Mouse (Mus musculus) gonadal fat pad, adult 2 months (tissue): ENCODE measurements around the gene Astn1. TPM values are rescaled to one million over a fixed set of nuclear protein-coding genes. Genes with fewer than 3 reads are reported as not detected.

ENCODE experiments used
- DNase-seq: peaks from one replicate; pipeline ENCODE4 v3.0.0-alpha.2; 2012; ENCODE audit warnings: low read depth
- polyA plus RNA-seq: library from polyadenylated mRNA; depleted of rRNA; stranded (reverse); fragments of >200 nt; gene quantifications from 2 replicates; pipeline ENCODE4 v1.2.3, GENCODE M21; 2012

The Astn1 gene
- polyA plus RNA-seq, 1 experiment, result 0.04 TPM

DNA sequence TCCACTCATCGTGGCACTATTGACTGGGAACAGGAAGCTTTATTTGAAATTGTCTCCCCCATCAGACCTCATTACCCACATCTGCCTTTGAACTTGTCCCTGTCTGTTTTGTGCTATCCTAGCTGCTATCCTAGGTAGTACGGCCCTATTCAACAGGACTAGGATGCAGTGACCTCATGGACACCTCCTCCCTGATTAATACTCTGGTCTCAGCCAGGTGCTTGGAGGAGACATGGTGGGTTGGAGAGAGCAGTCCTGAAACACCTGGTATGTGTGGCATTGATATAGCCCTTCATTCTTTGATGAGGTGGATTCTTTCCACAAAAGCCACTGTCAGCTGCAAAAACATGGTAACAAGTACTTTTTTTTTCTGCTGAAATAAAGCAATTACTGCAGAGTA, 52.1 kb downstream of the Astn1 start:
- DNase-seq, result no peak

DNA sequence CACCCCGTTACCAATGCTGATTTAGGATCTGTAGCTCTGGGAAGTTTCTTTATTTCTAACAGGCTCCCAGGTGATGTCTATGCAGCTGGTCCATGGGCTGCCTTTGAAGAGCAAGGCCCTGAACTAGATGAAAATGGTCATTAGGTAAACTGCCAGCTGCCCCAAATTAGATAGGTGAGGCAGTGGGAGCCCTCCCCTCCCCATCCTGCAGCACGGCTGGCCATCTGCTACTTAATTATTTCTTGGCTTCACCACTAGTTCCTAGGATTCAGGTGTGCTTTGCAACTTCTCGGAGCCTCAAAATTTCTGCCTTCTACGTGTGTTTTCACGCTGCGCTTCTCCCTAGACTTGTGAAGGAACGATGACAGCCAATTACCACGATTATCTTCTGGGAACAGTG, 59.4 kb downstream of the Astn1 start:
- no peak for DNase-seq

DNA sequence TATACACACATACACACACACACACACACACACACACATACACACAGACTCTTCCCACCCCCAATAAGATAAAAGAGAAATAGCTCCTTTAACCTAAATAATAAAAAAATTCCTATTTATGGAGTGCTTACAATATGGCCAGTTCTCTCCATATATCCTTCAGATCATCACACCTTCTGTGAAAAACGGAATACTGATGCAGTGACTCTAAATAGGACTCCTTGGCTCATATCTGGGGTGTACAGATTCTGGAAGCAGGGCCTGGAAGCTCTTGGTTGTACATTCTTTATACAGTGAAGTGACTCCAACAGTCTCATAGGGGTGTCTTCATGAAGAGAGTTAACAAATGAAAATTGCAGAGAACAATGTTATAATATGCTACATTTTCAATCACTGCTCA, 60.7 kb downstream of the Astn1 start:
- no peak for DNase-seq

DNA sequence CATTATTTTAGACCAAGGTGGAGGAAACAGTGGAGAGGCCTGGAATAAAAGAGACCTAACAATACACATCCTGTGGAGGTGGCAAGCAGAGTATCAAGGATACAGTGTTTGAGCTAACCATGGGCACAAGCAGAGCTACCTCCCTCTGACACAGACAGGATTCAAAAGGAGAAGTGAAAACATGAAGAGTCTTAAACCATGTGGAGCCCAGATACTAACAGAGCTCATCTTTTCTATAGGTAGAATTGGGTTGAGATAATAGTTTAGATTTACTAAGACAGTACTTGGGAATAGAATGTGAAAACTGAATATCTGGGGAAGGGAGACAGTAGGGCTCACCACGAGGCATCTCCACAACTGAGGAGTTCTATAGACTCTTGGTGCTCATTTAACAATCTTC, 84.0 kb downstream of the Astn1 start:
- DNase-seq, result no peak

DNA sequence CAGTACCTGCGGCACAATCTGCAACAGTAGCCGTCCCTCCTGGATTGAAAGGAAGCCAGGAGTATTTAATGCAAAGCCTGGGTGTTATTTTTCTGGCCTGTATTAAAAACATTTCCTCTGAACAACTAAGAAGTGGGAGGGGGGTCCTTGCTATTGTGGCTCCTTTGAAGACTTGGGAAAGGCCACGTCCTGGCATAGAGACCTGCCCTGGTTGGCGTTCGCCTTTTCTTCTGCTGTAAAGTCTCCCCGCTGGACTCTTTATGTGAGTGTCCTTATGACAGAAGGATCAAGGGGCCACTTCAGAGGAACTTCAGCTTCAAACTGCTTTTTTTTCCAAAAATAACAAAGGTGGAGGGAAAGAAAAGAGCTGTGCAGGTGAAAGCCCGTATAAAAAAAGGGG, 85.9 kb downstream of the Astn1 start:
- DNase-seq, result no peak

DNA sequence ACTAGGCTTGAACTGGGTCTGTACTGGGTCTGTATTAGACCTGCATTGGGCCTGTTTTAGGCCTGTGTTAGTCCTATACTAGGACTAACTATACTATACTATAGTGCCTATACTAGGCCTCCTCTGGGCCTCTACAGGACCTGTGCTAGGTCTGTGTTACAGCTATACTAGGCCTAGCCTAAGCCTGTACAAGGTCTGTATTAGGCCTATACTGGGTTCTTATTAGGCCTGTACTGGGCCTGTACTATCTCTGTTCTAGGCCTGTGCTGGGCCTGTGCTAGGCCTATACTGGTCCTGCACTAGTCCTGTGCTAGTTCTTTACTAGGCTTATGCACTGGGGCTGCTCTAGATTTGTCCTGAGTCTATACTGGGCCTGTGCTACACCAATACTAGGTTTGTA, 90.6 kb downstream of the Astn1 start:
- DNase-seq, result no peak

DNA sequence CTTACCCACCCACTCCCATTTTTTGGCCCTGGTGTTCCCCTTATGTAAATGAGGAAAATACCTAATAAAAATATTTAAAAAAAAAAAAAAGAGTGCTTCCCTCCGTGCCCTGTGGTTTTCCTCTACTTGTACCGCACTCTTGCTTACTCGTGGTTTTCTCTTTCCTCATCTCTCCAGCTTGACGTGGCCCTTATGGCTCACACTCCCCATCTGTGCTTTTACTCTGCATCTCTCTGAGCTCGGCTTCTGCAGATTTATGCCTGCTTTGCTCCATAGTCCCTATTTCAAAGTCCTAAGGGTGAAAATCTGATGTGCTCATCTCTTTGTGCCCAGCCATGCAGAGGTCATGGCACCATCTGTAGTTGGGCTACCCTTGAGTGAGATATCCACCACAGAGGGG, 91.5 kb downstream of the Astn1 start:
- no peak for DNase-seq

DNA sequence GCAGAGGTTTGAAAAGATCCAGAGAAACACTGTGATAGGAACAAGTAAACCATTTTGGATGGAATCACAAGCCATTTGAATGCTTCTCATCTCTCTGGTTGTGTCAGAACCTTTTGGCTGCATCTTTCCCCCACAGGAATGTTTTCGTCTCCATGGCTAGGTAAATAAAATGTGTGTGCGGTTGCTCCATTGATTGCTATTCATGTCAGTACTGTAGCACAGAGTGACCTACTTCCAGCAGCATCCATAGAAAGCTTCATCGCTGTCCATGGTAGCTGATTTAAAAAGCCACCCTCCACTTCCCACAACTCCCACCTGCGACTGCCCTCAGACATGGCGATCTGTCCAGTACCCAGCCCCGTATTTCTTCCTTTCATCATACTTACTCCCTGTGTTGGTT, 101.9 kb downstream of the Astn1 start:
- no peak for DNase-seq

DNA sequence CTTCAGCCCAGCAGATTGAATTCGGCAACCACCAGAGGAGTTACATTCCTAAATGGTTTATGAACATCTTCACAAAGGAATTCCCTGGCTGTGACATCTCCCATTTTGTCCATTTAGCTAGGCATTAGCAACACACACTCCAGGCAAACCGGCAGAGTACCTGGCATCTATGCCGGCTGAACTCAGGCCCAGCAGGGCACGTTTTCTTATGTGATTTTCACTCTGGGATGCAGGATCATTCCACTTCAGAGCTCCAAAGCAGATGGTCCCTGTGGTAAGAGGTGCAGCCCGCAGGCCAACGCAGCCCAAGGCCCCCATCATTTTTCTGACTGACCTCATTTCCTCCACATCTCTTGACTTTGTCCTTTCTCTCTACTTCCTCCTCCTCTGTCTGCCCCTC, 103.2 kb downstream of the Astn1 start:
- no peak for DNase-seq

DNA sequence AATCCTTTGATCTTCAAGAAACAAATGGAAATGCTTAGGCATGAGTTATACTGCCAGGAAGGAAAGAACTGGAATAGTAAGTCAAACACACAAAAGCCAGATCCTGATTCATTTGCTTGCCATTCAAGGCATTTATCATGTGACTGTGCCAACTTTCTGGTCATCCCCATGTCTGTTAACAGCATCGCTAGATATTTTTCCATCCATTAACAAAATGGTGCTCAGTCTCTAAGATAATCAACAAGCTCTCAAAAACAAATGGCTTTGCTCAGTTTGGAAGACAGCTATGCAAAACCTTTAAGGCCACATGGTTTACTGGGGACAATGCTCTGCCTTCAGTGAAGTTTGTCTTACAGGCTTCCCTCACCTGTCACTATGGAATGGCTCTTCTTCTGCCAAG, 115.8 kb downstream of the Astn1 start:
- DNase-seq, result no peak

DNA sequence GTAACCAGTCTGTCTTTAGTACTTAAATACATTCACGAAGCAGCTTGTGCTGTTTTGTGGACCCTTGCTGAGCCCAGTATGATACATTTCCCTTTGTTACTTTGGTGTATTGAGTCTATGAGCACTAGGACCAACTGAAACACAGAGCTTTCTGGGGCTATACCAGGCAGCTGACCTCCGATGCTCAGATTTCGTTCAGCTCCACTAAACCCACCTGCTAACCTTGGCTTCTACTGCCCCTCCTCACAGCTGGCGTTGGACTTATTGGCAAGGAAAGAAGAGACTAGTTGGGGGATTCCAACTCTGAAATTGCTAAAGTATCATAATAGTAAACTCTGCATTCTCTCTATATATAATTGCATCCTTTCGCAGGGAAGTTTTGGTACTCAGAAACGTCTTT, 118.2 kb downstream of the Astn1 start:
- no peak for DNase-seq

DNA sequence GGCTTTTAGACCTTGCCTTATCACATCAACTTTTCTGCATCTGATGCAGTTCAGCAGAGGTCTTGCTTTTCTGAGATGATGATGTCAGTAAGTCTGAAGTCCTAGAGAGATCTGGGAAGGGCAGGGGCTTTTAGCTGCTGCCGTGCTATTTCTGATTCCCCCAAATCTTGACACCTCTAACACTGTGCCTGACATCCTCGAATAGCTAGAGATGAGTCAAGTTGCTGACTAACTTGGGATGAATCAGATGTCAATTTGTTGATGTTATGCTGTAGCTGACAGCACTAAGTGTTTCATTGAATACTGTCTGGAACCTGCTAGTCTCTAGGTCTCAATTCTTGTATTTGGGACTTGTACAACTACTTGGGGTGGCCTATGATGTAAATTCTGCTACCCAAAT, 121.7 kb downstream of the Astn1 start:
- no peak for DNase-seq

DNA sequence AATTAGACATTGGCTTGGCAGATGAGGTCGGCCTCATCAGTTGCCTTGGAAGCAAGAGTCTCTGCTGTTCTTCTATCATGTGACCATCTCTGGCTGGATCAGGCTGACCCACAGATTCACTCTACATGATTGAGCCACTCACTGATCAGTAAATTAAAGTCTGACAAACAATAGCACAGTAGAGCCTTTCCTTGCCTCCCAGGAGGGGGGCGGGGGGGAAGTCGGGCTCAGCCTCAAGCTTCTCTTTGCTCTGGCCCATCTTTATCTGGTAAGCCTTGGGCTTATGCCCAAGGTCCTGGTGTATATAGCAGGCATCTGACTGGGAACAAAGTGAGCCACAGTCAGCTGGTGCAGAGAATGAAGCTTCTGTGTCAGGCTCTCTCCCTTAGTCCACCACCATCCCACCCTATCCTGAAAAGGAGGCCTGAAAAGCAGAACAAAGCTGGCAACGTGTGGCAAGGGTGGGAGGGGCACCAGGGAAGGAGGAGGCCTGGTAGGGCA, 127.5 kb downstream of the Astn1 start:
- DNase-seq, result no peak

DNA sequence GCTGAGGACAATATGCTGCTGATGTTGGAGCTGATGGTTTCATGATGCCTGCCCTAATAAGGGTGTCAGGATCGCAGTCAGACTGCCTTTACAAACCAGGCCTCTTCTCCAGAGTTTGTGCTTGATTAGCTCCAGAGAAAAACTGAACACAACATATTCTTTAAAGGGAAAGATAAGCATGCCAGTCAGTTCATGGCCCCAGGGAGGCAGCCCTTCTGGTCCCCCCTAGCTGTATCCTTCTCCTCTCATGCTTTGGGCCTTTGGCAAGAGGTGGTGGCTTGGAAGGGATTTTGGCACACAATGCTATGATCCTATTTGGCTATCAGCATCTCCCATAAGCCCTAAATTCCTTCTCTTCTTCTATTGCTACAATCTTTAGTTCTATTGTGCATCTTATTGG, 128.1 kb downstream of the Astn1 start:
- DNase-seq, result no peak

DNA sequence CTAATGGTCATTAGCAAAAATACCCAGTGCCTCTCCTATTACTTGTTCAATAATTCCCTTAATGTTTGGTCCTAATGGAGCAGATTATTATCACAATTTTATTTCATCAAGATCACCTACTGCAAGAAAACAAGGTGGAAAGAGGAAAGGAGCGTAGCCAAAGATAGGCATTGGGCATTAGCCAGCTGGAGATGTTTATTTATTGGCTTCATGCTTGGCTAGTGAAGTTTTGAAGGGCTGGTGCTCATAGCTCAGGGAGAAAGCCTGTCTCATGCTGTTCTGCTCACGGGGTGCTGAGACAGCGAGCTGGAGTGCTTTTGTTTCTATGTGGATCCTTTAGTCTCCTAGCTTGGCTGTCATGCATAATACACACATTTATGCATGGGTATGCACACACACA, 131.2 kb downstream of the Astn1 start:
- DNase-seq, result no peak

DNA sequence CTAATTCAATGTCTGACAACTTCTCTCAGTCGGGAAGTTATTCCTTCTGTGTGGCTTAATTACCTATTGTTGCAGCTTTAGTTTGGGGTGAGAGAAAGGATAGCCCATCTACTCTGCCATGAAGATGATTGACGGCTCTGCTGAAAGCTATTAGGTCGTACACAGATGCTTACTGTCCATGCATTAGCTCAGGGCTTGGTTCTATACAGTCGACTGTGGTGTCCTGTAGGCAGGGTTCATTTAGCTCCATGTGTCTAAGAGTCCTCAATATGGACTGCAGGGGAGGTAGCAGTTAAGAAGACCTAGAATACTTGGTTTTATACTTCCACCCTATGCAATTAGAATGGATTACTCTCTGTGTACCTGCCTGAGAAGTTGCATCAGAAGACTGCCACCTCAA, 138.1 kb downstream of the Astn1 start:
- no peak for DNase-seq

DNA sequence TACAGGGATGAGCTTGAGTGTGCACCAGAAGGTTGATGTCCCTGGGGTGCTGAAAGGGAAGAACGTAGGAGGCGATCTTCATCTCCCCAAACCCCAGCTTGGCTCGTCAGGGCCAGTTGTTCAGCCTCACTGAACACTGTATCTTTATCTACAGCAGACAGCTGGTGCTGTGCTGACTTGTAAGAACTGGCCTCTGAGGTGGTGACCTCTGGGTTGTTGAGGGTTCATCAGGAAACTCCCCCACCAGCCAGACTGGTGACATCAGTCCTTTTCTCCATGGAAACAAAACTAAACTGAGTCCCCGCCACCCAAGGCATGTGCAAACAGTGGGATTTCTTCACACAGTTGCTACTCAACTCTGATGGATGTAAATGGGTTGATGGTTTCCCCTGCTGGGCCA, 138.9 kb downstream of the Astn1 start:
- no peak for DNase-seq

DNA sequence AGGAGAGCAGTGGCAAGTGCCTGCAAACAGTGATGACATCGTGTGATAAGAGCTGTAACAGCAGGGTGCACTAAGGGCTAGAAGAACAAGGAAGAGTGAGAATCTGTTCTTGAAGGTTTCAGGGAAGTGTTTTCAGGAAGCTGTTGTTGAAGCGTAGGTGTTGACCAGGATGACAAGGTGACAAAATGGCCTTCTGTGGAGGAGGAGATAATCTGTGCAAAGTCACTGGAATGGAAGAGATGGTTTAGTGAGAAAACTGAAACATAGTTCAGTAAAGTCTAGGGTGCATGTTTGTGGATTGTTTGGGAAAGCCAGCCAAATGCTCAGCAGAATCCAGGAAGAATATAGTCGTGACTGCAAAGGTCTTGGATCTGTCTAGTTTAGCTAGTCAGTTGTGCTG, 145.5 kb downstream of the Astn1 start:
- no peak for DNase-seq

DNA sequence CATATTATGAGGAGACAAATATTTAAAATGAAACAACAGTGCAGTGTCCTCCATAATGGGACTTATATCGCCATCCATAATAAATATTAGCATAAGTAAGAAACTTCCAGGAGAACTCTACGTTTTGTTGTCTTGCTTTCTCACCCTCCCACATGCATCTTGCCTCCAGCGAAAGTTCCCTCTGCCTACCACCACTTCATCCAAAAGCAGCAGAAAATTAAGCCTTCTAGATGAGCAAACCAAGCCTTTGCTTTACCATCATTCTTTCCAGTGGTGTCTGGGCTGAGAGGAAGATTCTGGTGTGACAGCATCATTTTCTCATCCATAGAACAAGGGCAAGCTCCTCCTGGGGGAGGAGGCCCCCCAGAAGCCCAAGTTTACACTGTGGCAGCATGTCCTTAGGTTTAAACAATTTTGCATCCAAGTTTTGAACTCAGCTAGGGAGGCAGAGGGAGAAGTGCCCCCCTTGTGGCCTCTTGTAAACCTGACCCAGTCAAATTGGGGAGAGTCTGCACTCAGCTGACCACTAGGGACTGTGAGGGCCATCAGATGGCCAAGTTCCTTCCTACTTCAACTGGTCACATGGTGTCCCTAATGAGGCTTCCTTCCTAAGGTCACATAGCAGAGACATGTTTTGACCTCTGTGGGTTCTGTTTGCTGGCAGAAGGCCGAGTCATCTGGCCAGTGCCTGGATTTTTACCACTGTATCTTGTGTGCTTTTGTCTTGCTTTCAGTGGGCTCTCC, 147.2 kb downstream of the Astn1 start:
- no peak for DNase-seq

DNA sequence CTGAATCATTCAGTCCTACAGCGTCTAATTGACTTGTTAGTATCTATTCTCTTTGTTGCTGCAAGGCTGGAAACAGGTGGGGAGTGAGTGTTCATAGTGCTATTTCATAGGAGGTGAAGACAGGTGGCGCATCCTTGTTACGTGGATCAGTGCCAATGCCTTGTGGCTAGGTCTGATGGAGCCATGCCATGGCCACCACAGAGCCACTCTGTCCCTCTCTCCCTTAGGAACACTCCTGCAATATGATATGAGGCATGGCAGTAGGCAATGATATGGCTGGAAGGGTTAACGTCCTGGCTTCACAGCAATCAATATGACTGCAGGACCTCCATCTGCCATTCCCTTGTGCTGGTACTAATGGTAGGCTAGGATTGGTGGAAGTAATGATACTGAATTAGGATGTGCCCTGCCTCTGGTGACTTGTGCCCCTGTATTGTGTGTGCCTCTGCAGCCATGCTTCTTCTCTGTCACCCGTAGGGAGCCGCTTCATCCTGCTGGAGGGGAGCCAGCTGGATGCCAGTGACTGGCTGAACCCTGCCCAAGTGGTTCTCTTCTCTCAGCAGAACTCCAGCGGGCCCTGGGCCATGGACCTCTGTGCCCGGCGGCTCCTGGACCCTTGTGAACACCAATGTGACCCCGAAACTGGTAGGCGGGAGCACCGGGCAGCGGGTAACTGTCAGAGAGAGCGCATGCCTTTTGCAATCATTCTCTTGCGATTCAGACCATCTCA, 148.6 kb downstream of the Astn1 start:
- DNase-seq, result no peak

DNA sequence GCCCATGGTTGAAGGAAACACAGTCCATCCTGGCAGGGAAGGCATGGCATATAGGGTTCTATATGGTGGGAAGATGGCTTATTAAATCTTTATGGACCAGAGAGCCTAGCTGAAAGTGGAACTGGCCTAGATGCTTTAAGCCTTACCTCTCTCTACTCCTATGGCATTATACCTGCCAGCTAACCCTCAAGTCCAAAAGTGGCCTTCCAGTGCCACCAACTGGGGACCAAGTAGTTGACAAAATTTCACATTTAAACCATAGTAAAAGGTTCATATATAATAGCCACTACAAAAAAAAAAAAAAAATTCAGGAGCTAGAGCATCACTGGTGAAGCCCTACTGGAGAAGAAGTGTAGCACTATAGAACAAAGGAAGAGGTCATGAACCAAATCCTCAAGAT, 150.0 kb downstream of the Astn1 start:
- no peak for DNase-seq

DNA sequence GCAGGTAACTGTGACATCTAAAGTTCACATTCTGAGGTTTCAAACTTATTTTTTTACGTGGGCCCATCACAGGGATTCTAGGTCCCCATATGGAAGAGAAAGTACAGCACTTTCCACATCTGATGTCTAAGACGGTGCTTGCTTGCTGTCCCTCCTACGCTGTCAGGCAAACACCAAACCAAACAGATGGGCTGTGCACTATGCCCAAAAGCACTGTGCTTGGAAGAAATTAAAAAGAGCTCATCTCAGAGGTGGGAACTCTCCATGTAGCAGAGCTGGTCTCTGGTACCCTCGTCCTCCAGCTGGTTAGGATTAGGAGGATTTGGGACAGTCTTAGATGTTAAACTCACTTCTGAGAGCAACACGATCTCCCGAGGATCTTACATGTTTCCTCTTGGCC, 150.6 kb downstream of the Astn1 start:
- DNase-seq, result no peak

DNA sequence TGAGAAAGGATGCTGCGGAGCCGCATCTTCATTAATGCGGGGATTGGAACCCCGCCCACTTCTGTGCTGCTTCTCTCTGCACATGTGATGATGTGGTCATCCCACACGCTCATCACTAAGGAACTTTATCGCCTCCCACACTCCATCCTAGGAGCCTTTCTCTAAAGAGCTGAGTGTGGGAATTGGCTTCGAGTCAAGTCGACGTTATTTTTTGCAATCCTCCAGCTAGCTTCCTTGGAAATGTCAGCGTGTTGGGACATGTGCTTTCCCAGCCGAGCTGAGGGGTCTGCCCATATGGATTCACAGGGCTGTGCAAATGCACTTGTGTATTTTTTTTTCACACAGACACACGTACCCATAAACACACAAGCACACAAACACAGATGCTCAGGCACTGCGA, 151.5 kb downstream of the Astn1 start:
- no peak for DNase-seq

DNA sequence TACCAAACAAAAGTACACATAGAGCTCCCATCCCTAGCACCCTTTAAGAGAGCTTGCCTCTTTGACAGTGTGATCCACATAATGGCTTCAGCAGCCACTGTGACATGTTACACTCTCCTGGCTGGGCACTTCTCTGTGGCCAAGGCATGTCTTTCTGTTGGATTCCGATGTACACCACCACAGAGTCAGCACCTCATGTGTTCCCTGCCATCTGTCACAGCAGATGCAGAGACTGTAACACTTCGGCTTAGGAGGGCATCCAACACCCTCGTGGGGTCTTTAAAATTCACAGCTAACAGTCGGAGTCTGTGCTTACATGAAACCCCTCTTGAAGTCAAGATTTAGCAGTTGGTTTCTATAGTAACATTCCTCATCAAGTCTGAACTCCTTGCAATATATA, 154.5 kb downstream of the Astn1 start:
- DNase-seq, result no peak
